Mouse (Mus musculus): ENCODE measurements around the gene Theg. TPM values are rescaled to one million over a fixed set of nuclear protein-coding genes. Genes with fewer than 3 reads are reported as not detected.

Gene Theg
- polyA plus RNA-seq (2012; rRNA removed) (not detected in 2 replicates), polyA plus RNA-seq (2014; fragmentation: Nextera tagmentation; extraction: Ambion mirVana) (not detected in 2 replicates)

DNA sequence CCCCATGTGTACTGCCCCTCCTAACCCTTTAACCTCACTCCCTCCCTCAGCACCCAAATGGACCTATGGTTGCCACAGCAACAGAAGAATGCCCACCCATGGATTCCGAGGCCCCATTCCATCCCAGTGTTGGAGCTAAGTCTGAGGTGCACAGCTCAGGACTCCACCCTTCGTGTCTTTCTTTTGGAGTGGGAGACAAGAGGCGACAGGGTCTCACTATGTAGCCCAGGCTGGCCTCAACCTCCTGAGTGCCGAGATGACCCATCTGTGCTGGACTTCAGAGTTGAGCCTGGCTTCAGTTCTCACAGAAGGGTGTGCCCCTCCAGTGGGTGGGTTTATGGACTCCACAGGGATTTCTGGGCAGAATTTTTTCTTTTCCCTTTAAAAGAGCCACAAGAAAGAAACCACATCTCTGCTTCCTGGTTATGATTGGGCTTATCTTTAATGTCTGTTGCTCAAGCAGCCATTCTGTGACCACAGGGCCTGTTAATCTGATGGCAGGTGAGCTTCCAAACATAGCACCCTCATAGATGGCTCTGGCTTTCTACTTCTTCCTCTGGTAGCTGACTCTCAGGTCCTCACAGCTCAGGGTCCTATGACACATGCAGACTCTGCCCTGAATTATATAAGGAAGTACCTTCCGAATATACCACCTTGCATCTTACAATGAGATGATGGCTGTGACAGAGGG, at the start of gene Theg:
TSS of gene Theg (minus strand) at position 271 of the 691 bp plus-strand sequence.
- Histone ChIP-seq H3K27ac (replicated peaks; ENCODE audit: low read depth, low read length) (no peak within 1 kb of the TSS), H3K9me3 (ENCODE audit: control insufficient read depth, low read length) (no peaks in the 10 kb centered on the region), H3K9ac (ENCODE audit: low read depth, low read length, severe bottlenecking) (no peak within 1 kb of the TSS), H3K27me3 (ENCODE audit: control insufficient read depth, insufficient read depth, low read length) (no peaks in the 10 kb centered on the region), H3K36me3 (ENCODE audit: control insufficient read depth, insufficient read depth, low read length) (no peaks in the 10 kb centered on the region), H3K4me2 (replicated peaks; ENCODE audit: low read depth, low read length, severe bottlenecking) (no peak within 1 kb of the TSS), H3K4me1 (ENCODE audit: control insufficient read depth, insufficient read depth, low read length) (no peaks in the 10 kb centered on the region), H3K4me3 (replicated peaks; ENCODE audit: low read length) (no peak within 1 kb of the TSS)
- no peak for DNase-seq (ENCODE audit: low spot score)
- no peak for ATAC-seq (ENCODE audit: low FRiP score, low read depth)
- no peak for TF ChIP-seq POLR2A (IDR thresholded peaks at IDR 0.05; ENCODE audit: borderline replicate concordance, extremely low read depth, insufficient read depth, insufficient read length)
- 85% methylated on average over 5 of the region's 5 CpGs for WGBS

- DNase-seq (ENCODE audit: low spot score) (no peak), ATAC-seq (ENCODE audit: low FRiP score, low read depth) (no peak)
- Histone ChIP-seq H3K36me3 (ENCODE audit: control insufficient read depth, insufficient read depth, low read length) (no peaks in the 10 kb centered on the region), H3K27ac (replicated peaks; ENCODE audit: low read depth, low read length) (no peak overlapping the region), H3K9ac (ENCODE audit: low read depth, low read length, severe bottlenecking) (0 out of 2 replicates have a peak overlapping the region, but pooled peaks have one; percentile 86), H3K27me3 (ENCODE audit: control insufficient read depth, insufficient read depth, low read length) (peaks cover 17% of the 10 kb centered on the region; the same call in 1 of the 2 replicates), H3K4me1 (ENCODE audit: control insufficient read depth, insufficient read depth, low read length) (peaks cover 9% of the 10 kb centered on the region), H3K9me3 (ENCODE audit: control insufficient read depth, low read length) (no peaks in the 10 kb centered on the region), H3K4me3 (replicated peaks; ENCODE audit: low read length) (no peak overlapping the region), H3K4me2 (replicated peaks; ENCODE audit: low read depth, low read length, severe bottlenecking) (peak overlapping the region; percentile 94; the same call in 1 of the 2 replicates)
- no peak for TF ChIP-seq POLR2A (IDR thresholded peaks at IDR 0.05; ENCODE audit: borderline replicate concordance, extremely low read depth, insufficient read depth, insufficient read length)
- 86% methylated on average over 8 of the region's 8 CpGs for WGBS
These were observed 49.2 kb upstream of the Theg start for GRCm38 (mm10) chr10:79636287-79636686.

DNA sequence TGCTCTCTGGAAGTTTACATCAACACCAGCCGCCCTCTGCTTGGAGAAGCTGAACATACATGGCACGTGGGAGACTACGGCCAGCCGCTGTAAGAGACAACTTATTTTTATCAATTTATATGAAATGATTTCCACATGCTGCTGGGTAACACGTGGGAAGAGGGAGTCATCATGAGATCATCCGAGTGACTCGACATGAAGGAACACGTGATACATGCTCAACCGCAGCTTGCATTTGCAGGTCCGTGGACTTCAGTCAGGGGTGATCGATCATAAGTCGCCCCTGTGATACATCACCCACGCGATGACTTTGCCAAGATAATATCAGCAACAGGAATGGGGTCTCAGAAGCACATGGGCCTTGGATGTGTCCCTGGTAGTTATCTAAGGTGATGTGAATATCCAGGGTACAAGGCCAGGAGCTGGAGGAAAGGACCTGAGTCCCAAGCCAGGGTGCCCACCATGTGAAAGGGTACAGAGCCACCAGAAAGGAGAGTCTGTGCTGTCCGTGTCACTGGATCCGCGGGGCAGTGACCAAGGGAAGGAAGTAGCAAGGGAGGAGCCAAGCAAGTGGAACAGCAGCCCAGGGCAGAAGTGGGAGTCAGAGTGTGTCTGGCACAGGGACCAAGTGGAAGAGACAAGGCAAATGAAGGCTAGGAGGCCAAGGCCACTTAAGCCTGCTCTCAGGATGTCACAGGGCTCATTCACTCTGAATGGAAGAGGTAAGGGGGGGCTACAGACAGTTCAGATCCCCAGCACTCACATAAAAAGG, 46.1 kb upstream of the Theg start:
- Histone ChIP-seq H3K27me3 (ENCODE audit: control insufficient read depth, insufficient read depth, low read length) (no peaks in the 10 kb centered on the region), H3K4me1 (ENCODE audit: control insufficient read depth, insufficient read depth, low read length) (peaks cover 3% of the 10 kb centered on the region; the same call in 1 of the 2 replicates), H3K4me3 (replicated peaks; ENCODE audit: low read length) (no peak overlapping the region), H3K36me3 (ENCODE audit: control insufficient read depth, insufficient read depth, low read length) (no peaks in the 10 kb centered on the region), H3K4me2 (replicated peaks; ENCODE audit: low read depth, low read length, severe bottlenecking) (no peak overlapping the region), H3K27ac (replicated peaks; ENCODE audit: low read depth, low read length) (no peak overlapping the region), H3K9me3 (ENCODE audit: control insufficient read depth, low read length) (no peaks in the 10 kb centered on the region), H3K9ac (ENCODE audit: low read depth, low read length, severe bottlenecking) (no peak overlapping the region)
- no peak for TF ChIP-seq POLR2A (IDR thresholded peaks at IDR 0.05; ENCODE audit: borderline replicate concordance, extremely low read depth, insufficient read depth, insufficient read length)
- no peak for ATAC-seq (ENCODE audit: low FRiP score, low read depth)
- DNase-seq (ENCODE audit: low spot score) = no peak
- WGBS = 90% methylated on average over 17 of the region's 17 CpGs

GRCm38 (mm10) chr10:79631432-79631831, 44.3 kb upstream of the Theg start:
- Histone ChIP-seq H3K36me3 (ENCODE audit: control insufficient read depth, insufficient read depth, low read length) (no peaks in the 10 kb centered on the region), H3K4me3 (replicated peaks; ENCODE audit: low read length) (no peak overlapping the region), H3K27ac (replicated peaks; ENCODE audit: low read depth, low read length) (no peak overlapping the region), H3K4me1 (ENCODE audit: control insufficient read depth, insufficient read depth, low read length) (no peaks in the 10 kb centered on the region), H3K9ac (ENCODE audit: low read depth, low read length, severe bottlenecking) (no peak overlapping the region; the same call in 1 of the 2 replicates), H3K4me2 (replicated peaks; ENCODE audit: low read depth, low read length, severe bottlenecking) (no peak overlapping the region), H3K27me3 (ENCODE audit: control insufficient read depth, insufficient read depth, low read length) (no peaks in the 10 kb centered on the region), H3K9me3 (ENCODE audit: control insufficient read depth, low read length) (no peaks in the 10 kb centered on the region)
- DNase-seq (ENCODE audit: low spot score) (no peak), ATAC-seq (ENCODE audit: low FRiP score, low read depth) (no peak)
- 82% methylated on average over 4 of the region's 4 CpGs for WGBS
- TF ChIP-seq POLR2A (IDR thresholded peaks at IDR 0.05; ENCODE audit: borderline replicate concordance, extremely low read depth, insufficient read depth, insufficient read length) = no peak

- H3K4me3 ChIP-seq (replicated peaks; ENCODE audit: low read length) = no peak overlapping the region
- H3K9ac ChIP-seq (ENCODE audit: low read depth, low read length, severe bottlenecking) = no peak overlapping the region
- H3K36me3 ChIP-seq (ENCODE audit: control insufficient read depth, insufficient read depth, low read length) = no peaks in the 10 kb centered on the region
- no peaks in the 10 kb centered on the region for H3K4me1 ChIP-seq (ENCODE audit: control insufficient read depth, insufficient read depth, low read length)
- H3K4me2 ChIP-seq (replicated peaks; ENCODE audit: low read depth, low read length, severe bottlenecking) = no peak overlapping the region
- no peaks in the 10 kb centered on the region for H3K9me3 ChIP-seq (ENCODE audit: control insufficient read depth, low read length)
- WGBS = 72% methylated on average over 5 of the region's 5 CpGs
- no peak for TF ChIP-seq POLR2A (IDR thresholded peaks at IDR 0.05; ENCODE audit: borderline replicate concordance, extremely low read depth, insufficient read depth, insufficient read length)
- no peak overlapping the region for H3K27ac ChIP-seq (replicated peaks; ENCODE audit: low read depth, low read length)
- H3K27me3 ChIP-seq (ENCODE audit: control insufficient read depth, insufficient read depth, low read length) = no peaks in the 10 kb centered on the region
- no peak for ATAC-seq (ENCODE audit: low FRiP score, low read depth)
- DNase-seq (ENCODE audit: low spot score) = no peak
These were observed 41.2 kb upstream of the Theg start for GRCm38 (mm10) chr10:79628377-79628776.

Data from limb, embryonic 14.5 days (tissue).